ENCODE assay signal across 21 mouse cellular contexts in the genomic region with DNA sequence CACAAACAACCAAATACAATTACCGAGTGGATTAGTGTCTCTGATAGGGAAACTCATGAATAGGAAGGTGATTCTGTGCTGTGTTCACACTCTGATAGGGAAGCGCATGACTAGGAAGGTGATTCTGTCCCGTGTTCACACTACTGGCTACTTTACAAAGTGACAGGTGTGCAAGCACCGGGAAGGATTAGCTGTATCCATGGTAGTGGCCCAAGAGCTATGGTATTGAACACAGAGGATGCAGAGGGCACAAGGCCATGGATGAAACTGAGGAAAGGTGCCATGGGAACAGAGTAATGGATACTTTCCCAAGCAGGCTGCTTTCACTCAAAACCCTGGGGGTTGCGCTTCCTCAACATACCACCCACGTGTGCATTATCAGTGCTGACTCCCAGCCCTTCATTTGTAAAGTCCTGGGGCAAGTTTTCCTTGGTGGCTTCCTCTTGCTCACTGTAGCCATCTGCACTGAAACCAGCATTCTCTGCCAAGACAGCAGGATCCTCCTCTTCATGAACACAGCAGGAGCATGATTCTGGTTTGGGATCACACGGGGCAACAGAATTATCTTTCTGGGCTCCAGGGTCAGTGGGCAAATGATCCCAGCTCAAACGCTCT. TPM values are rescaled to one million over a fixed set of nuclear protein-coding genes. Genes with fewer than 3 reads are reported as not detected.
A peak's percentile ranks its signal among the peaks of the same experiment; 100 is the strongest.
DNase-seq lines count a peak whose midpoint lies in the region; ATAC-seq and TF ChIP-seq lines count a peak whose summit lies in the region.
"Had no signal": no experiment of that assay in that cellular context is flagged by ENCODE, and none has a peak within 500 bp of the region (broad histone marks: within the 10 kb centered on the region; RNA-seq: fewer than 3 reads in every experiment).

No protein-coding gene starts in this region.

- no peaks in the 10 kb centered on the region for H3K4me1 ChIP-seq in hindbrain, embryonic 15.5 days (replicated peaks)
- H3K4me1 ChIP-seq in hindbrain, embryonic 13.5 days (replicated peaks): no peaks in the 10 kb centered on the region
- H3K4me1 ChIP-seq in midbrain, postnatal 0 days (ENCODE audit: insufficient read depth, low read length): no peaks in the 10 kb centered on the region
- no peaks in the 10 kb centered on the region for H3K4me1 ChIP-seq in midbrain, embryonic 16.5 days (ENCODE audit: control insufficient read depth, insufficient read depth, low read length)
- H3K4me1 ChIP-seq: embryonic facial prominence, embryonic 10.5 days; limb, embryonic 13.5 days had no signal

- no peaks in the 10 kb centered on the region for H3K9me3 ChIP-seq in hindbrain, embryonic 15.5 days
- no peaks in the 10 kb centered on the region for H3K9me3 ChIP-seq in hindbrain, embryonic 13.5 days
- H3K9me3 ChIP-seq in midbrain, postnatal 0 days (ENCODE audit: low read length): no peaks in the 10 kb centered on the region
- H3K9me3 ChIP-seq in midbrain, embryonic 16.5 days (replicated peaks; ENCODE audit: control insufficient read depth, low read length, poor library complexity, severe bottlenecking): no peaks in the 10 kb centered on the region
- H3K9me3 ChIP-seq: embryonic facial prominence, embryonic 10.5 days; limb, embryonic 13.5 days; midbrain, embryonic 13.5 days had no signal

- no peaks in the 10 kb centered on the region for H3K27me3 ChIP-seq in hindbrain, embryonic 15.5 days
- H3K27me3 ChIP-seq in hindbrain, embryonic 13.5 days: no peaks in the 10 kb centered on the region
- H3K27me3 ChIP-seq in midbrain, postnatal 0 days (ENCODE audit: insufficient read depth, low read length): no peaks in the 10 kb centered on the region
- H3K27me3 ChIP-seq in midbrain, embryonic 16.5 days (ENCODE audit: control insufficient read depth, insufficient read depth, low read depth, low read length): no peaks in the 10 kb centered on the region
- H3K27me3 ChIP-seq: limb, embryonic 13.5 days; midbrain, embryonic 13.5 days had no signal

- peaks cover 4% of the 10 kb centered on the region; the same call in 1 of the 2 replicates for H3K36me3 ChIP-seq in hindbrain, embryonic 15.5 days
- peaks cover 21% of the 10 kb centered on the region for H3K36me3 ChIP-seq in hindbrain, embryonic 13.5 days
- peaks cover 20% of the 10 kb centered on the region for H3K36me3 ChIP-seq in midbrain, postnatal 0 days (ENCODE audit: insufficient read depth, low read length)
- 0 out of 2 replicates have a peak, but pooled peaks cover 5% of the 10 kb centered on the region for H3K36me3 ChIP-seq in midbrain, embryonic 16.5 days (ENCODE audit: control insufficient read depth, insufficient read depth, low read length)
- H3K36me3 ChIP-seq: limb, embryonic 13.5 days had no signal

- no peak overlapping the region for H3K4me3 ChIP-seq in hindbrain, embryonic 15.5 days
- H3K4me3 ChIP-seq in hindbrain, embryonic 13.5 days: no peak overlapping the region
- H3K4me3 ChIP-seq in midbrain, postnatal 0 days (ENCODE audit: low read depth, low read length): no peak overlapping the region
- no peak overlapping the region for H3K4me3 ChIP-seq in midbrain, embryonic 16.5 days (ENCODE audit: low read depth, low read length)
- H3K4me3 ChIP-seq: embryonic facial prominence, embryonic 10.5 days; limb, embryonic 13.5 days; midbrain, embryonic 13.5 days had no signal

- H3K27ac ChIP-seq in hindbrain, embryonic 15.5 days (replicated peaks): peak overlapping the region; percentile 55; the same call in 1 of the 2 replicates
- no peak overlapping the region for H3K27ac ChIP-seq in hindbrain, embryonic 13.5 days
- peak overlapping the region; percentile 43; the same call in 1 of the 2 replicates for H3K27ac ChIP-seq in midbrain, postnatal 0 days (ENCODE audit: low read depth, low read length)
- no peak overlapping the region for H3K27ac ChIP-seq in midbrain, embryonic 16.5 days (ENCODE audit: low read length)
- H3K27ac ChIP-seq: embryonic facial prominence, embryonic 10.5 days; limb, embryonic 13.5 days; liver, embryonic 14.5 days; midbrain, embryonic 13.5 days had no signal

- H3K4me2 ChIP-seq in hindbrain, embryonic 15.5 days: no peak overlapping the region
- H3K4me2 ChIP-seq in hindbrain, embryonic 13.5 days: no peak overlapping the region
- H3K4me2 ChIP-seq in midbrain, postnatal 0 days (ENCODE audit: low read depth, low read length, poor library complexity, severe bottlenecking): no peak overlapping the region
- no peak overlapping the region for H3K4me2 ChIP-seq in midbrain, embryonic 16.5 days (ENCODE audit: low read length)
- H3K4me2 ChIP-seq: heart, embryonic 11.5 days; limb, embryonic 13.5 days; midbrain, embryonic 13.5 days had no signal

- WGBS in hindbrain, embryonic 15.5 days: 78% methylated on average over 8 of the region's 8 CpGs
- WGBS in hindbrain, embryonic 13.5 days: 85% methylated on average over 8 of the region's 8 CpGs
- 79% methylated on average over 8 of the region's 8 CpGs for WGBS in midbrain, postnatal 0 days
- WGBS in midbrain, embryonic 16.5 days: 83% methylated on average over 8 of the region's 8 CpGs

- DNase-seq in midbrain, postnatal 0 days (ENCODE audit: low spot score): no peak
- peak; percentile 69 to 83 for DNase-seq in cerebellum, postnatal 10 days
- DNase-seq in kidney, postnatal 4 days: no peak
- DNase-seq in ovary, postnatal 36 days (ENCODE audit: low spot score): no peak
- DNase-seq: adrenal gland, postnatal 36 days; gastrocnemius, postnatal 25 days; heart, postnatal 14 days; kidney, adult 2 months; kidney, postnatal 36 days; spleen, adult 18-20 months; thymus, adult 18-20 months had no signal

- ATAC-seq in hindbrain, embryonic 15.5 days (ENCODE audit: low FRiP score, low read depth): peak; percentile 44; the same call in 1 of the 2 replicates
- ATAC-seq in hindbrain, embryonic 13.5 days (ENCODE audit: low FRiP score): no peak
- ATAC-seq in midbrain, postnatal 0 days (ENCODE audit: low FRiP score): no peak
- ATAC-seq in midbrain, embryonic 16.5 days: no peak
- ATAC-seq: lung, postnatal 0 days; midbrain, embryonic 13.5 days had no signal

- no peak overlapping the region for H3K9ac ChIP-seq in hindbrain, embryonic 15.5 days
- H3K9ac ChIP-seq in hindbrain, embryonic 13.5 days: no peak overlapping the region
- no peak overlapping the region for H3K9ac ChIP-seq in midbrain, postnatal 0 days (replicated peaks; ENCODE audit: low read length, poor library complexity, severe bottlenecking)
- H3K9ac ChIP-seq in midbrain, embryonic 16.5 days (ENCODE audit: low read depth, low read length): no peak overlapping the region
- H3K9ac ChIP-seq: limb, embryonic 13.5 days; liver, embryonic 14.5 days; midbrain, embryonic 13.5 days had no signal

- TF ChIP-seq CTCF in midbrain, postnatal 0 days (IDR thresholded peaks at IDR 0.05): no peak

RNA-seq across cellular contexts. Expression of a gene that starts 44.9 kb away (rescaled TPM):
- polyA plus RNA-seq in hindbrain, embryonic 15.5 days (2015; fragmentation: Nextera tagmentation; extraction: Ambion mirVana): 33.2 and 35.6 TPM in 2 replicates
- polyA plus RNA-seq in hindbrain, embryonic 13.5 days (2015; fragmentation: Nextera tagmentation; extraction: Ambion mirVana): 28.3 and 30.1 TPM in 2 replicates
- 62.8 and 65.0 TPM in 2 replicates for total RNA-seq in midbrain, postnatal 0 days (2014; rRNA removed)
- 42.1 and 42.2 TPM in 2 replicates for polyA plus RNA-seq in midbrain, postnatal 0 days (2015; fragmentation: Nextera tagmentation; extraction: Ambion mirVana)
- polyA plus RNA-seq in midbrain, embryonic 16.5 days (2015; fragmentation: Nextera tagmentation; extraction: Ambion mirVana): 36.1 and 38.0 TPM in 2 replicates
- polyA plus RNA-seq: C2C12 had no signal

Comparison
In these comparisons a context has a peak if more than half of its experiments do, and no peak if none do; other contexts are left out.
1. H3K27ac ChIP-seq: peak in hindbrain, embryonic 15.5 days (single experiment) and midbrain, postnatal 0 days (single experiment); none in hindbrain, embryonic 13.5 days (single experiment) and midbrain, embryonic 16.5 days (single experiment).
2. DNase-seq: peak in cerebellum, postnatal 10 days (2 of 2); none in midbrain, postnatal 0 days (single experiment), kidney, postnatal 4 days (0 of 2) and ovary, postnatal 36 days (single experiment).